Mouse (Mus musculus) limb, embryonic 14.5 days (tissue): ENCODE results near the gene Tpp1. TPM values are rescaled to one million over a fixed set of nuclear protein-coding genes. Genes with fewer than 3 reads are reported as not detected.

ENCODE experiments used
- ATAC-seq: fragments of 200-750 bp; cut with Nextera tagmentation; 2 replicates; pipeline ENCODE4 v1.8.0; 2017; ENCODE audit warnings: low read depth, moderate number of reproducible peaks, moderate TSS enrichment; ENCODE audit not compliant: low FRiP score
- DNase-seq: peaks from one replicate; pipeline ENCODE4 v3.0.0-alpha.2; 2015; ENCODE audit warnings: low spot score
- H3K27ac ChIP-seq: fragments of 300-500 bp; sonication (generic); replicated peaks from 2 replicates; pipeline ENCODE4 v1.5.1; 2014; ENCODE audit warnings: low read depth, mild to moderate bottlenecking, low read length, moderate library complexity, mixed read lengths
- H3K27me3 ChIP-seq: fragments of 300-500 bp; sonication (generic); 2 replicates; pipeline ENCODE4 v1.6.1; 2014; ENCODE audit warnings: low read length, mixed read lengths; ENCODE audit not compliant: control insufficient read depth, insufficient read depth
- H3K36me3 ChIP-seq: fragments of 300-500 bp; sonication (generic); 2 replicates; pipeline ENCODE4 v1.6.1; 2014; ENCODE audit warnings: mild to moderate bottlenecking, low read length, moderate library complexity, mixed read lengths; ENCODE audit not compliant: control insufficient read depth, insufficient read depth
- H3K4me1 ChIP-seq: fragments of 300-500 bp; sonication (generic); 2 replicates; pipeline ENCODE4 v1.6.1; 2014; ENCODE audit warnings: antibody characterized with exemption, low read length, mixed read lengths; ENCODE audit not compliant: control insufficient read depth, insufficient read depth
- H3K4me2 ChIP-seq: fragments of 300-500 bp; sonication (generic); replicated peaks from 2 replicates; pipeline ENCODE4 v1.6.1; 2014; ENCODE audit warnings: low read depth, mild to moderate bottlenecking, low read length, moderate library complexity; ENCODE audit not compliant: severe bottlenecking
- H3K4me3 ChIP-seq: fragments of 300-500 bp; sonication (generic); replicated peaks from 2 replicates; pipeline ENCODE4 v1.5.1; 2014; ENCODE audit warnings: low read length
- H3K9ac ChIP-seq: fragments of 300-500 bp; sonication (generic); 2 replicates; pipeline ENCODE4 v1.6.1; 2014; ENCODE audit warnings: mild to moderate bottlenecking, low read depth, low read length, moderate library complexity; ENCODE audit not compliant: severe bottlenecking
- H3K9me3 ChIP-seq: fragments of 300-500 bp; sonication (generic); 2 replicates; pipeline ENCODE4 v1.6.1; 2016; ENCODE audit warnings: low read length; ENCODE audit not compliant: control insufficient read depth
- POLR2A ChIP-seq: fragments of 200-500 bp; IDR thresholded peaks from 2 replicates; pipeline ENCODE4 v1.8.0; 2012; ENCODE audit warnings: inconsistent platforms, mild to moderate bottlenecking, moderate library complexity, borderline replicate concordance; ENCODE audit not compliant: insufficient read depth, insufficient read length; ENCODE audit errors: extremely low read depth
- WGBS: fragments of 180-500 bp; shearing (Covaris S2); extraction: QIAGEN DNeasy Blood & Tissue Kit; methylation state at CpG from one replicate; pipeline ENCODE4 v1.1.7; 2014; 5-methylcytosine and 5-hydroxymethylcytosine counted together
- polyA plus RNA-seq, 2 experiments: library from polyadenylated mRNA; depleted of rRNA in 1 of 2; stranded (reverse) in 1 of 2; unstranded in 1 of 2; fragments of >200 nt; fragmentation: Nextera tagmentation in 1 of 2; extraction: Ambion mirVana in 1 of 2; gene quantifications; 2 replicates each; pipeline versions ENCODE4 v1.2.1 to v1.2.3; 2012 to 2014

Gene Tpp1
- polyA plus RNA-seq, 2 experiments, result 58.5 to 64.9 TPM

- no peak overlapping the region for H3K4me3 ChIP-seq
- no peaks in the 10 kb centered on the region for H3K4me1 ChIP-seq
- H3K36me3 ChIP-seq, result no peaks in the 10 kb centered on the region
- TF ChIP-seq POLR2A, result no peak
- WGBS, result 83% methylated on average over 4 of the region's 4 CpGs
- H3K4me2 ChIP-seq, result no peak overlapping the region
- H3K27ac ChIP-seq, result no peak overlapping the region
- ATAC-seq (no peak), DNase-seq (no peak)
- no peaks in the 10 kb centered on the region for H3K27me3 ChIP-seq
- H3K9ac ChIP-seq, result no peak overlapping the region
- H3K9me3 ChIP-seq, result no peaks in the 10 kb centered on the region
Measured at GRCm38 (mm10) chr7:105703816-105704215, 48.2 kb downstream of the Tpp1 start.

GRCm38 (mm10) chr7:105703184-105703583 lies 48.9 kb downstream of the Tpp1 start:
- Histone ChIP-seq H3K27ac (no peak overlapping the region), H3K9me3 (no peaks in the 10 kb centered on the region), H3K36me3 (no peaks in the 10 kb centered on the region), H3K4me1 (no peaks in the 10 kb centered on the region), H3K4me2 (no peak overlapping the region), H3K4me3 (no peak overlapping the region), H3K9ac (no peak overlapping the region), H3K27me3 (no peaks in the 10 kb centered on the region)
- DNase-seq (no peak), ATAC-seq (no peak)
- WGBS, result 87% methylated on average over 16 of the region's 16 CpGs
- TF ChIP-seq POLR2A, result no peak

Other genes starting within 250 kb of the Tpp1 start
- 33.7 and 45.5 TPM in 2 replicates for gene Smpd1, start 197.9 kb downstream of the Tpp1 start, polyA plus RNA-seq (2012; rRNA removed)
- 49.5 and 52.3 TPM in 2 replicates for gene Smpd1, start 197.9 kb downstream of the Tpp1 start, polyA plus RNA-seq (2014; fragmentation: Nextera tagmentation; extraction: Ambion mirVana)
- gene Apbb1, start 170.6 kb downstream of the Tpp1 start, polyA plus RNA-seq (2012; rRNA removed), result 55.1 and 80.3 TPM in 2 replicates
- 30.3 and 34.5 TPM in 2 replicates for gene Apbb1, start 170.6 kb downstream of the Tpp1 start, polyA plus RNA-seq (2014; fragmentation: Nextera tagmentation; extraction: Ambion mirVana)
- gene Hpx, start 152.1 kb downstream of the Tpp1 start, polyA plus RNA-seq (2012; rRNA removed), result 0.96 and 1.1 TPM in 2 replicates
- gene Hpx, start 152.1 kb downstream of the Tpp1 start, polyA plus RNA-seq (2014; fragmentation: Nextera tagmentation; extraction: Ambion mirVana), result 0.26 TPM in 1 of 2 replicates, not detected in the other
- gene Trim3, start 118.7 kb downstream of the Tpp1 start, polyA plus RNA-seq (2012; rRNA removed), result 68.3 and 77.4 TPM in 2 replicates
- gene Trim3, start 118.7 kb downstream of the Tpp1 start, polyA plus RNA-seq (2014; fragmentation: Nextera tagmentation; extraction: Ambion mirVana), result 35.1 and 37.0 TPM in 2 replicates
- gene Timm10b, start 112.2 kb downstream of the Tpp1 start, polyA plus RNA-seq (2012; rRNA removed), result 136 and 176 TPM in 2 replicates
- 176 and 202 TPM in 2 replicates for gene Timm10b, start 112.2 kb downstream of the Tpp1 start, polyA plus RNA-seq (2014; fragmentation: Nextera tagmentation; extraction: Ambion mirVana)
- gene Arfip2, start 111.8 kb downstream of the Tpp1 start, polyA plus RNA-seq (2012; rRNA removed), result 181 and 182 TPM in 2 replicates
- 106 and 110 TPM in 2 replicates for gene Arfip2, start 111.8 kb downstream of the Tpp1 start, polyA plus RNA-seq (2014; fragmentation: Nextera tagmentation; extraction: Ambion mirVana)
- 173 and 186 TPM in 2 replicates for gene Gm45799, start 111.7 kb downstream of the Tpp1 start, polyA plus RNA-seq (2012; rRNA removed)
- gene Gm45799, start 111.7 kb downstream of the Tpp1 start, polyA plus RNA-seq (2014; fragmentation: Nextera tagmentation; extraction: Ambion mirVana), result 37.8 and 40.4 TPM in 2 replicates
- gene Dnhd1, start 101.4 kb downstream of the Tpp1 start, polyA plus RNA-seq (2012; rRNA removed), result 10.9 and 12.1 TPM in 2 replicates
- 1.4 and 1.8 TPM in 2 replicates for gene Dnhd1, start 101.4 kb downstream of the Tpp1 start, polyA plus RNA-seq (2014; fragmentation: Nextera tagmentation; extraction: Ambion mirVana)
- 317 and 333 TPM in 2 replicates for gene Ilk, start 15.6 kb downstream of the Tpp1 start, polyA plus RNA-seq (2012; rRNA removed)
- 353 and 358 TPM in 2 replicates for gene Ilk, start 15.6 kb downstream of the Tpp1 start, polyA plus RNA-seq (2014; fragmentation: Nextera tagmentation; extraction: Ambion mirVana)
- 23.9 and 27.6 TPM in 2 replicates for gene Rrp8, start 14.8 kb downstream of the Tpp1 start, polyA plus RNA-seq (2012; rRNA removed)
- 31.0 and 34.6 TPM in 2 replicates for gene Rrp8, start 14.8 kb downstream of the Tpp1 start, polyA plus RNA-seq (2014; fragmentation: Nextera tagmentation; extraction: Ambion mirVana)
- gene Taf10, start 7.9 kb downstream of the Tpp1 start, polyA plus RNA-seq (2012; rRNA removed), result 251 and 282 TPM in 2 replicates
- gene Taf10, start 7.9 kb downstream of the Tpp1 start, polyA plus RNA-seq (2014; fragmentation: Nextera tagmentation; extraction: Ambion mirVana), result 155 and 163 TPM in 2 replicates
- 48.6 and 72.0 TPM in 2 replicates for gene Dchs1, start 35.4 kb upstream of the Tpp1 start, polyA plus RNA-seq (2012; rRNA removed)
- gene Dchs1, start 35.4 kb upstream of the Tpp1 start, polyA plus RNA-seq (2014; fragmentation: Nextera tagmentation; extraction: Ambion mirVana), result 28.5 and 34.7 TPM in 2 replicates
- gene Mrpl17, start 58.9 kb upstream of the Tpp1 start, polyA plus RNA-seq (2012; rRNA removed), result 247 and 307 TPM in 2 replicates
- 315 and 337 TPM in 2 replicates for gene Mrpl17, start 58.9 kb upstream of the Tpp1 start, polyA plus RNA-seq (2014; fragmentation: Nextera tagmentation; extraction: Ambion mirVana)
- gene Gm4070, start 201.7 kb upstream of the Tpp1 start, polyA plus RNA-seq (2012; rRNA removed), result 0.17 and 0.63 TPM in 2 replicates
- gene Gm4070, start 201.7 kb upstream of the Tpp1 start, polyA plus RNA-seq (2014; fragmentation: Nextera tagmentation; extraction: Ambion mirVana), result 0.48 TPM in 1 of 2 replicates, not detected in the other